ENCODE assay signal across 28 mouse cellular contexts in the genomic region with DNA sequence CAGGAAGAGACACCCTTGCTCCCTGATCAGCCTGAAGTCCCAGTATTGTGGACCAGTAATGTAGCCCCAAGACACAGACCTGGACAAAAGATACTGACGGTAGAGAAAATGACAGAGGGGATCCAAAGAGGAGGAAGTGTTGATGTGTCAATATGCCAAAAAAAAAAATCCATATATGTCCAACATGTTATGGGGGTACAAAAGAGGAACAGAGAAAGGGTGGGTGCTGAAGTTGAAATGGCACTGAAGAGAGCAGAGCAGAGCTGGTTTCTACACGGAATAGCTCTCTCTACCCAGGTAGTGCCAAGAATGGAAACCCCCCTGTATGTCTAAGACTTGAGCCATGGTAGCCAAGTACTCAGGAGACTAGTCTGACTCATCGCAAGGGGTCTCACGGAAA.
A peak's percentile ranks its signal among the peaks of the same experiment; 100 is the strongest.
DNase-seq lines count a peak whose midpoint lies in the region; ATAC-seq and TF ChIP-seq lines count a peak whose summit lies in the region.
"Had no signal": no experiment of that assay in that cellular context is flagged by ENCODE, and none has a peak within 500 bp of the region (broad histone marks: within the 10 kb centered on the region; RNA-seq: fewer than 3 reads in every experiment).

No protein-coding gene starts in this region.

- H3K9me3 ChIP-seq in forebrain, embryonic 10.5 days, result no peaks in the 10 kb centered on the region
- no peaks in the 10 kb centered on the region for H3K9me3 ChIP-seq in forebrain, embryonic 13.5 days (replicated peaks)
- H3K9me3 ChIP-seq: forebrain, embryonic 12.5 days; G1E; heart, embryonic 13.5 days; limb, embryonic 12.5 days; neural tube, embryonic 13.5 days; stomach, embryonic 15.5 days had no signal

- 0 out of 2 replicates have a peak overlapping the region, but pooled peaks have one; percentile 45 for H3K27ac ChIP-seq in forebrain, embryonic 10.5 days
- no peak overlapping the region for H3K27ac ChIP-seq in forebrain, embryonic 13.5 days
- H3K27ac ChIP-seq in left cerebral cortex, adult 2 months, result peak overlapping the region; percentile 2
- H3K27ac ChIP-seq: forebrain, embryonic 12.5 days; heart, embryonic 13.5 days; macrophage; neural tube, embryonic 13.5 days had no signal

- no peak for ATAC-seq in forebrain, embryonic 13.5 days
- ATAC-seq in common myeloid progenitor, adult 5-6 weeks (replicated peaks; ENCODE audit: low read depth, poor library complexity, severe bottlenecking), result peak; percentile 46
- peak; percentile 62 for ATAC-seq in monocyte, adult 5-6 weeks (replicated peaks; ENCODE audit: insufficient number of reproducible peaks, low FRiP score, low TSS enrichment, poor library complexity, severe bottlenecking)
- ATAC-seq: hindbrain, embryonic 16.5 days had no signal

- H3K4me3 ChIP-seq in forebrain, embryonic 10.5 days, result no peak overlapping the region
- no peak overlapping the region for H3K4me3 ChIP-seq in forebrain, embryonic 13.5 days
- H3K4me3 ChIP-seq in left cerebral cortex, adult 2 months, result no peak overlapping the region
- H3K4me3 ChIP-seq: erythroblast, embryonic 14.5 days; forebrain, embryonic 12.5 days; heart, embryonic 13.5 days; limb, embryonic 12.5 days; neural tube, embryonic 13.5 days; stomach, embryonic 15.5 days had no signal

- WGBS in forebrain, embryonic 10.5 days, result 90% methylated on average over 4 of the region's 4 CpGs
- WGBS in forebrain, embryonic 13.5 days, result 91% methylated on average over 4 of the region's 4 CpGs

- DNase-seq in forebrain, embryonic 10.5 days (ENCODE audit: extremely low spot score, low spot score), result no peak
- no peak for DNase-seq in left cerebral cortex, adult 2 months (ENCODE audit: extremely low spot score in 1 of 2, low spot score in 2 of 2)
- DNase-seq in left cerebral cortex, postnatal 36 days (ENCODE audit: low spot score in 2 of 2), result no peak
- DNase-seq in adrenal gland, postnatal 25 days, result no peak
- no peak for DNase-seq in thymus, postnatal 36 days
- DNase-seq: adrenal gland, postnatal 14 days; cerebellum, adult 18-20 months; cerebellum, postnatal 10 days; gastrocnemius, postnatal 14 days; heart, adult 18-20 months; heart, postnatal 10 days; kidney, adult 2 months; kidney, postnatal 36 days; thymus, postnatal 25 days had no signal

- no peaks in the 10 kb centered on the region for H3K27me3 ChIP-seq in forebrain, embryonic 10.5 days (ENCODE audit: poor library complexity, severe bottlenecking)
- H3K27me3 ChIP-seq in forebrain, embryonic 13.5 days, result no peaks in the 10 kb centered on the region
- H3K27me3 ChIP-seq: forebrain, embryonic 12.5 days; heart, embryonic 13.5 days had no signal

- H3K4me2 ChIP-seq in forebrain, embryonic 13.5 days, result no peak overlapping the region
- H3K4me2 ChIP-seq: forebrain, embryonic 12.5 days; heart, embryonic 13.5 days; liver, embryonic 11.5 days; midbrain, embryonic 11.5 days; neural tube, embryonic 13.5 days; stomach, embryonic 15.5 days had no signal

- TF ChIP-seq CTCF in left cerebral cortex, adult 2 months (IDR thresholded peaks at IDR 0.05), result no peak

- H3K4me1 ChIP-seq in forebrain, embryonic 10.5 days, result peaks cover 72% of the 10 kb centered on the region
- peaks cover 46% of the 10 kb centered on the region for H3K4me1 ChIP-seq in forebrain, embryonic 13.5 days

- intact Hi-C loops in left cerebral cortex, adult 2 months (cut with DNase I), result no loop called here
- intact Hi-C loops in left cerebral cortex, postnatal 36 days (cut with DNase I), result no loop called here

- peaks cover 13% of the 10 kb centered on the region for H3K36me3 ChIP-seq in forebrain, embryonic 10.5 days (replicated peaks)
- no peaks in the 10 kb centered on the region for H3K36me3 ChIP-seq in forebrain, embryonic 13.5 days (ENCODE audit: poor library complexity, severe bottlenecking)
- H3K36me3 ChIP-seq: forebrain, embryonic 12.5 days; heart, embryonic 13.5 days; limb, embryonic 12.5 days; neural tube, embryonic 13.5 days; stomach, embryonic 15.5 days had no signal

- no peak overlapping the region for H3K9ac ChIP-seq in forebrain, embryonic 13.5 days
- H3K9ac ChIP-seq: forebrain, embryonic 12.5 days; heart, embryonic 13.5 days; limb, embryonic 12.5 days; neural tube, embryonic 13.5 days; stomach, embryonic 15.5 days had no signal
